Mouse (Mus musculus): ENCODE measurements around the gene Sh3kbp1.

- TF ChIP-seq POLR2A (IDR thresholded peaks at IDR 0.05; ENCODE audit: low read depth, low read length) (peak; percentile 67), CTCF (IDR thresholded peaks at IDR 0.05; ENCODE audit: borderline replicate concordance, insufficient read depth, low read length) (no peak)
Measured at GRCm38 (mm10) chrX:159708076-159708830, 81.2 kb downstream of the Sh3kbp1 start.

Measured in embryonic fibroblast, embryonic 13.5 days (primary cell).